Mouse (Mus musculus): ENCODE data around the gene Tex9. TPM values are rescaled to one million over a fixed set of nuclear protein-coding genes. Genes with fewer than 3 reads are reported as not detected.
"Not testable (repeated sequence)": the region's sequence is repeated elsewhere in the genome, so short reads cannot be mapped to it uniquely, and the experiment has no call there.

The Tex9 gene
- polyA plus RNA-seq, 1 experiment, result not detected

DNA sequence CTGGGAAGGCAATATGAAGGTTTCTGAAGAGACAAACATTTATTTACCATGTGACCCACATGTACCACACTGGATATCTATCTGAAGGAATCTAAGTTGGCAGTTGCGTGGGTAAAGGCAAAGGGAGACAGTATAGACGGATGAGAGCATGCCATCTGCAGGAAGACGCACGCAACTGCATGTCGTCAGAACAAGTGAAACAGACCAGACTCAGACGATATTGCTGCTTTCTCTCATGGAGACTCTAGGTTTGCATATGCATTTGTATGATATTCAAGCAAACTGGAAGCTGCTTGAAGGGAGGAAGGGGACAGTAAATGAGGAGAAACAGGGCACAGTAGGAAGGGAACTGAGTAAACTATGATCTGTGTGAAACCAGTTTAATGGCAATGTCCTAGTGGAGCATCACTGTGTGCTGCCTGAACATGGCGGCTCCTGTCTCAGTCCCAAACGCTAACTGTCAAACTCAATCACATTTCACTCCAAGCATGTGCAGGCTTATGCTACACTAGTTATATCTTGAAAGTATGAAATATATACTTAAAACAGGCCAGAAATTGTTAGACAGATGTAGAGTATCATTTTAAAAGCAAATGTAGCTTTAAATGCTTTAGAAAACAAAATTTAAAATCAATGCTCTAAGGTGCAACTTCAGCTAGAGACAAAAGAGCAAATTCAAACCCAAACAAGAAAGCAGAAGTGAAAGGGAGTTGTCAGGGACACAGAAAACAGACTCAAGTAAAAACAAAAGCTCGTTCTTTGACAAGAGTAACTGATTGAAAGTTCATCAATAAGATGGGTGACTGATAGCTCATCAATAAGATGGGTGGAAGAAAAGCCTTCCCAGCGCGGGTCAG is 24.2 kb downstream of the Tex9 start:
- TF ChIP-seq CTCF (IDR thresholded peaks at IDR 0.05; ENCODE audit: insufficient read depth, low read depth, low read length) (0 out of 2 replicates have a peak, but pooled peaks have one; percentile 9), POLR2A (IDR thresholded peaks at IDR 0.05; ENCODE audit: insufficient read depth, low read depth, low read length) (no peak)
- 71% methylated on average over 11 of the region's 11 CpGs for whole genome bisulfite sequencing
- no peak overlapping the region for H3K4me3 ChIP-seq (ENCODE audit: insufficient read depth, low read depth, low read length)
- H3K4me1 ChIP-seq (ENCODE audit: control insufficient read depth, insufficient read depth, low read length), result no peaks in the 10 kb centered on the region
- no peak overlapping the region for H3K27ac ChIP-seq (ENCODE audit: insufficient read depth, low read depth, low read length)

GRCm38 (mm10) chr9:72465754-72466181 is 26.2 kb downstream of the Tex9 start:
- 87% methylated on average over 4 of the region's 4 CpGs for WGBS
- H3K27ac ChIP-seq (ENCODE audit: insufficient read depth, low read depth, low read length), result no peak overlapping the region
- H3K4me1 ChIP-seq (ENCODE audit: control insufficient read depth, insufficient read depth, low read length), result no peaks in the 10 kb centered on the region
- TF ChIP-seq POLR2A (IDR thresholded peaks at IDR 0.05; ENCODE audit: insufficient read depth, low read depth, low read length) (no peak), CTCF (IDR thresholded peaks at IDR 0.05; ENCODE audit: insufficient read depth, low read depth, low read length) (no peak)
- H3K4me3 ChIP-seq (ENCODE audit: insufficient read depth, low read depth, low read length), result no peak overlapping the region

GRCm38 (mm10) chr9:72464806-72465205 is 27.2 kb downstream of the Tex9 start:
- Histone ChIP-seq H3K27ac (ENCODE audit: insufficient read depth, low read depth, low read length) (no peak overlapping the region), H3K4me1 (ENCODE audit: control insufficient read depth, insufficient read depth, low read length) (no peaks in the 10 kb centered on the region), H3K4me3 (ENCODE audit: insufficient read depth, low read depth, low read length) (no peak overlapping the region)
- TF ChIP-seq POLR2A (IDR thresholded peaks at IDR 0.05; ENCODE audit: insufficient read depth, low read depth, low read length) (no peak), CTCF (IDR thresholded peaks at IDR 0.05; ENCODE audit: insufficient read depth, low read depth, low read length) (no peak)
- 92% methylated on average over 1 of the region's 1 CpGs for WGBS

DNA sequence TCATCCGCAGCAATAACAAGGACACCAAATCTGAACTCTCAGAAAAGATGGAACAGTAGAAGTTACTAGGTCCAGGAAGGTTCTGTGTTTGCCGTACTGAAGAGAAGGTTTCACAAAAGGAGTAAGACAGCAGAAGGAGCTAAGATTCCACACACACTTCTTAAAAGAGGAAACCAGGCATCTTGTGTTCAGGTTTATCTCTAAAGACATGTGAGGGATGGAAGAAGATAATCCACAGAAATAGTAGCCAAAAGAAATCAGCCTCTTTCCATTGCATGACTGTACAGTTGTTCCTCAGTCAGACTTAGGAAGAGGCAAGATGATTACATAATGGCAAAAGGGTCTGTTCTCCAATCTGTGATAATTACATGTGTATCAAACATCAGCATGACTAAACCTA is 29.6 kb downstream of the Tex9 start:
- Histone ChIP-seq H3K4me3 (ENCODE audit: insufficient read depth, low read depth, low read length) (no peak overlapping the region), H3K4me1 (ENCODE audit: control insufficient read depth, insufficient read depth, low read length) (no peaks in the 10 kb centered on the region), H3K27ac (ENCODE audit: insufficient read depth, low read depth, low read length) (no peak overlapping the region)
- TF ChIP-seq CTCF (IDR thresholded peaks at IDR 0.05; ENCODE audit: insufficient read depth, low read depth, low read length), result no peak
- TF ChIP-seq POLR2A (IDR thresholded peaks at IDR 0.05; ENCODE audit: insufficient read depth, low read depth, low read length), result no peak
- 94% methylated on average over 2 of the region's 2 CpGs for WGBS

DNA sequence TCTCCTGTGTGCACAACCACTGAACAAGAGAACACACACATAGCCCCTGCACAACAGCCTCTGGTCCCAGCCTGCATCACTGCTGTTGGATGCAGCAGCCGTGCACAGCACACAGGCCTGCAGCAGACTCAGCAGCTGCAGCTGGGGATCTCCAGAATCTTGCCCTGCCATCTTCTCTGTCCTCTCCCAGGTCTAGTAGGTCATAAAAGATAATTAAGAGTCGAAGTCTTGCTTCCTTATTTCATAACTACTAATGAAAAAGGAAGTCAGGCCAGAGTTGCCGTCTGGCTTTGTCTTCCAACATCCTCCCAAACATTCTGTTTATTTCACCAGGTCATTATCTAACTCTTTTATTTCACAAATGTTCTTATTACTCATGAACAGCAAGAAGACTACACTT is 31.2 kb downstream of the Tex9 start:
- no peak for TF ChIP-seq CTCF (IDR thresholded peaks at IDR 0.05; ENCODE audit: insufficient read depth, low read depth, low read length)
- H3K4me1 ChIP-seq (ENCODE audit: control insufficient read depth, insufficient read depth, low read length), result no peaks in the 10 kb centered on the region
- H3K4me3 ChIP-seq (ENCODE audit: insufficient read depth, low read depth, low read length), result no peak overlapping the region
- 91% methylated on average over 3 of the region's 3 CpGs for WGBS
- no peak overlapping the region for H3K27ac ChIP-seq (ENCODE audit: insufficient read depth, low read depth, low read length)

DNA sequence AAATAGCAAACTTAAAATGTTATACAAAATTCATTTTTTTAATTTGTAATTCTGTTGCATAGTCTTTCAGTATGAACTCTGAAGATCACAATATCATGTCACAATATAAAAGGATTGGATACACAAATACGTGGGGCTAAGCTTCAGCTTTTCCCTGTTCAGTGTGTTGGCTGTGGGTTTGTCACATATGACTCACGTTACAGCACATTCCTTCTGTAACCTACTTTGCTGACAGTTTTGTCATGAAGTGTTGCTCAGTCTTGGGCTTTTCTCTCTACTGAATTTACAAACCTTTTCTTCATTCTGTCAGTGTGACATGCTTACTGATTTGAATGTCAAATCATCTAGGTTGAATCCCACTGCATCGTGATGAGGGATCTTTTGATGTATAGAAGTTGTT is 32.3 kb downstream of the Tex9 start:
- TF ChIP-seq CTCF (IDR thresholded peaks at IDR 0.05; ENCODE audit: insufficient read depth, low read depth, low read length) (no peak), POLR2A (IDR thresholded peaks at IDR 0.05; ENCODE audit: insufficient read depth, low read depth, low read length) (no peak)
- H3K4me3 ChIP-seq (ENCODE audit: insufficient read depth, low read depth, low read length), result no peak overlapping the region
- H3K27ac ChIP-seq (ENCODE audit: insufficient read depth, low read depth, low read length), result no peak overlapping the region
- no peaks in the 10 kb centered on the region for H3K4me1 ChIP-seq (ENCODE audit: control insufficient read depth, insufficient read depth, low read length)
- WGBS, result 76% methylated on average over 3 of the region's 3 CpGs

GRCm38 (mm10) chr9:72458233-72458632 is 33.8 kb downstream of the Tex9 start:
- WGBS, result 18% methylated on average over 5 of the region's 5 CpGs
- no peak for TF ChIP-seq POLR2A (IDR thresholded peaks at IDR 0.05; ENCODE audit: insufficient read depth, low read depth, low read length)
- TF ChIP-seq CTCF (IDR thresholded peaks at IDR 0.05; ENCODE audit: insufficient read depth, low read depth, low read length), result peak; percentile 46; the same call in 1 of the 2 replicates
- no peak overlapping the region for H3K27ac ChIP-seq (ENCODE audit: insufficient read depth, low read depth, low read length)
- H3K4me3 ChIP-seq (ENCODE audit: insufficient read depth, low read depth, low read length), result no peak overlapping the region
- no peaks in the 10 kb centered on the region for H3K4me1 ChIP-seq (ENCODE audit: control insufficient read depth, insufficient read depth, low read length)

DNA sequence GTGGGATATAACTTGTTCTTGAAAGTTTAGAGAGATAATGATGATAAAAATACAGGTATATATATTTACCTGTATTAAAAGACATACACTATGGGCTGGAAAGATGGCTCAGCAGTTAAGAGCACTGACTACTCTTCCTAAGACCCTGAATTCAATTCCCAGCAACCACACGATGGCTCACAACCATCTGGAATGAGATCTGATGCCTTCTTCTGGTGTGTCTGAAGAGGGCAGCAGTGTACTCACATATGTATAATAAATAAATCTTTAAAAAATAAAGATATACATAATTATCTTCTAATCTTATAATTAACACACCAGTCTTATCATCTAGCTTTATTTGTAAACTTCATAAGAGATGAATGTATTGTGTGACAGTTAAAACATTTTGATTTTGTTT is 35.6 kb downstream of the Tex9 start:
- Histone ChIP-seq H3K4me1 (ENCODE audit: control insufficient read depth, insufficient read depth, low read length) (no peaks in the 10 kb centered on the region), H3K27ac (ENCODE audit: insufficient read depth, low read depth, low read length) (no peak overlapping the region), H3K4me3 (ENCODE audit: insufficient read depth, low read depth, low read length) (no peak overlapping the region)
- TF ChIP-seq CTCF (IDR thresholded peaks at IDR 0.05; ENCODE audit: insufficient read depth, low read depth, low read length), result no peak
- TF ChIP-seq POLR2A (IDR thresholded peaks at IDR 0.05; ENCODE audit: insufficient read depth, low read depth, low read length), result no peak
- WGBS, result 26% methylated on average over 1 of the region's 1 CpGs

DNA sequence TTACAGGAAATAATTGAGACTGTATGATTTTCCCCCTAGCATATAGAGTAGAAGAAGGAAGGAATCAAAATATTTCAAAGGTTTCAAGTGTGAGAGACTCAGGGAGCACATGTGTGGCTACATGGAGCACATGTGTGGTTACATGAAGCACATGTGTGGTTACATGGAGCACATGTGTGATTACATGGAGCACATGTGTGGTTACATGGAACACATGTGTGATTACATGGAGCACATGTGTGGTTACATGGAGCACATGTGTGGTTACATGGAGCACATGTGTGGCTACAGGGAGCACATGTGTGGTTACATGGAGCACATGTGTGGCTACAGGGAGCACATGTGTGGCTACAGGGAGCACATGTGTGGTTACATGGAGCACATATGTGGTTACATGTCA is 37.7 kb downstream of the Tex9 start:
- H3K4me3 ChIP-seq (ENCODE audit: insufficient read depth, low read depth, low read length); H3K4me1 ChIP-seq (ENCODE audit: control insufficient read depth, insufficient read depth, low read length); H3K27ac ChIP-seq (ENCODE audit: insufficient read depth, low read depth, low read length): not testable (repeated sequence)
